Mouse (Mus musculus): Measurements from ENCODE around the gene Fam219a.

DNA sequence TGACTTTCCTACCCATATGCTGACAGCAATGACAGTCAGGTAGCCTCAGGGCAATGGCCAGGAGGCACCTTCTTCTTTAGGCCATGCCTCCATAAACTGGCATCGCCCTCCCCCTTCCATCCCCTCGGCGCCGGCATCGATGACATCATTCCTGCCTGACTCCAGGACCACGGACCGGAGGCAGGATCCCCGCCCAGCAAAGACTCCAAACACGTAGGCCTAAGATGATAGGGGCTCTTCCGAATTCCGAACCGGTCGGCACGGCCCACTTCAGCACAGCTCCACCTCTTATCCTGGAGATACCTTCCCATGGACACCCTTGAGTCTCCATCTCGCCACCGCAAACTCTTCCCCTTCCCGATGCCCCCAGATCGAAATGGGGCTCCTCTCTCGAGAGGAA is 1.1 kb downstream of the Fam219a start:
- no peak for TF ChIP-seq CTCF (IDR thresholded peaks at IDR 0.05; ENCODE audit: extremely low read depth, insufficient read depth, insufficient read length, insufficient replicate concordance)
- no peak for TF ChIP-seq POLR2A (IDR thresholded peaks at IDR 0.05; ENCODE audit: low read depth, low read length)
